Mouse (Mus musculus): ENCODE results near the gene Unc5a.
A peak's percentile ranks its signal among the peaks of the same experiment; 100 is the strongest.

The Unc5a gene

DNA sequence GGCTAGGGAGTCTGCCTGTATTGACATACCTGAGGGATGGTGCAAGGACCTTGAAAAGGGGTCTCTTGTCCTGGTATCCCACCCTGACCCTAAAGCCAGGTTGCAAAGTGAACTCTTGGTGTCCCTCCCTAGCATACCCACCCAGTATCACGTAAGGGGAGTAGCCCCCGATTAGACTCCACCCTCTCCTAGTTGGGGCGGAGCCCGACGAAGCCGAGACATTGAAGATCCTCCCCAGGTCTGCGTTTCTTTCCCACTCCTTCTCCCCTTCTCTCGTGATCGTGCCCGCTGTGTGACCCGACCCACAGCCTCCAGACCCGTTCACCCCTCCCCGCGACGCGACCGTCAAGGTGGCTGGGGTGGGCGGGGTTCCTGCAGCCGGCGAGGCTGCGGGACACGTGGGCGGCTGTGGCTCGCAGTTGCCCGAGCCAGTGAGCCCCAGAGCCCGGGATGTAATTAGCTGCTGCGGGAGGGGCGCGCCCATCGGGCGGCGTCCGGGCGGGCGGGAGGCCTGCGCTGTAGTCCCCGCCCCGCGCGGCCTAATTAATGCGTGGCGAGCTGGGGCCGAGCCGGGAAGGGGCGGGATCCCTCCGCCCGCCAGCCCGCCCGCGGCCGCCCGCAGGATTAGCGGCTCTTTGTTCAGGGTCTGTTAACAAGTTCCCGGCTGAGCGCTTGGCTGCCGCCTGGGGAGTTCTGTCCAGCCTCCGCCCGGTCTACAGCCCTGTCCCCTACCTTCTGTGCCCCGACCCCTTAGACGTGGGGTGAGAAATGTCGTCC is 6.7 kb downstream of the Unc5a start:
- peak; percentile 73 for DNase-seq (ENCODE audit: low read depth, low spot score)

DNA sequence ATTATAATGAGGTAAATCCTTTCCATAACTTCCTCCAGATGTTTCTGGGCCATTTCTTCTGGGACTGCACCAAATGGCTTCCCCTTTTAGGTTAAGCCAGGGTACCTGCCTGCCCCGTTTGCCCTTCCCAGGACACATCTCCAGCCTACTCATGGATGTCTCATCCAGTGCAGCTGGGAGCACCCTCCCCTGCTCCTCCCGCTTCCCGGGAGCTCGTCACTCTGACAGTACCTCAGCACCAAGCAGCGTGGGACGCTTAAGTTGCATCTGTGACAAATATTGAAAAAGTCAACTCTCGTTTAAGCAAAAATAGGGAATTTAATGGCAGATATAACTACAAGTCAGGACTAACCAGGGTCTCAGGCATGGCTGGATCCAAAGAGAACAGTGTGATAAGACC is 8.1 kb downstream of the Unc5a start:
- DNase-seq (ENCODE audit: low read depth, low spot score), result no peak

DNA sequence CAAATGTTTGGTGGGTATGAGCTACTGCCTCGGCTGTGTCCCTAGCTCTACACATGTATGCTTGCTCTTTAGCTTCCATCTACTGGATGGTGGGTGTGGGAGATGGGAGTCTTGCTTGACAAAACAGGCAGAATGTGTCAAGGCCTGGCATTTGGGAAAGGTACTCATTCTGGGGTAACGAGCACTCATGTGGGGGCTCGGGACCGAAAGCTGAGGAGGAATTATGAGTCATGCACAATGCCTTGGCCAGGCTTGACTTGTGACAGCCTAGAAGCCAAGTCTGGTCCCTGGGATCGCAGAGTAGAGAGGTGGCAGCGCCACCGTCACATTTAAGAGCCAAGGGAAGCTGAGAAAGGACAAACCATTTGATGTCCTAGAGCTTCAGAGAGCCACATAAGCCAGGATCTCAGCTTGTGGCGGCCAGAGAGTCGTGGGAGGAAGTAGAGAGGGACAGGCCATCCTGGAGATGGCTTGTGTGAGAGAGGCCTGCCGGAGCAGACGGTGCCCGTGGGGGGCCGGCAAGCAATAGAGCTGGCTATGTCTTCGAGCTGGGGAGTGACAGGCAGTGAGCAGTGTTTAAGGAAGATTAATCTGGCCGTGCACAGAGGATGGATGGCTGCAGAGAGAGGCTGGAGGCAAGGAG is 10.0 kb downstream of the Unc5a start:
- no peak for DNase-seq (ENCODE audit: low read depth, low spot score)

DNA sequence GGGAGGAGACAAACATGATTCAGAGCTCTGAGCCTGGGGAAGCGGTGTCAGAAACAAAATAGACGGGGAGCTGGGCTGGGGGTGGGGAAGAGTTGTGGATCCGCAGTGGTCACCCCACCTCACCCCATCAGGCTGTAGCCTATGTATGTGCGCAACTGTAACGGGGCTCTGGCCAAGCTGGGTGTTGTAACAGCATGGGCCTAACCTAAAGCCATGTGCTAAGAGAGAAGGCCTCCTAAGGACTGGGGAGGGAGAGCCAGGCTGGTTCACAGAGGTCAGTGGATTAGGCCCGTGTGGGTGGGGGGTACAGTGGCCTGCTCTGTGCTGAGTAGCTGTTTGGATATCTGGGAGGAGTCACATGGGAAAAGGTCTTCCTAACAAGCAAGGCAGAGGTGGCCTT is 10.6 kb downstream of the Unc5a start:
- DNase-seq (ENCODE audit: low read depth, low spot score), result no peak

DNA sequence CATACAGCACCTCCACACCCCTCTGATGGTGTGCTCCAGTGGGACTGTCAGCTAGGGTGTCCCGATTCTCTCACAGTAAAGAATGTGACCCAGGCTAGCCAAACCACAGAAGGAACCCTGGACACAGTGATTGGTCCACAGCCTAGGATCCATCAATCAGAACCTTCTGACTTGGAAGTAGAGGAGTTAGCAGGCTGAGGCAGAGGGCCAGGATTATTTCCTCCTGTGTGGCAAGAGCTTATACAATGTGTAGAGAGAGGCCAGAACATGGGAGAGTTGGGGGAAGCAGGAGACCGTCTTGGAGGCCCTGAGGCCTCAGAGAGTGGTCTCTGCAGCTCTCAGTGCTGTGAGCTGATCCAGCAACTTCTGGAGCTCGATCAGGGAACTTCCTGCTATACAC is 11.3 kb downstream of the Unc5a start:
- no peak for DNase-seq (ENCODE audit: low read depth, low spot score)

DNA sequence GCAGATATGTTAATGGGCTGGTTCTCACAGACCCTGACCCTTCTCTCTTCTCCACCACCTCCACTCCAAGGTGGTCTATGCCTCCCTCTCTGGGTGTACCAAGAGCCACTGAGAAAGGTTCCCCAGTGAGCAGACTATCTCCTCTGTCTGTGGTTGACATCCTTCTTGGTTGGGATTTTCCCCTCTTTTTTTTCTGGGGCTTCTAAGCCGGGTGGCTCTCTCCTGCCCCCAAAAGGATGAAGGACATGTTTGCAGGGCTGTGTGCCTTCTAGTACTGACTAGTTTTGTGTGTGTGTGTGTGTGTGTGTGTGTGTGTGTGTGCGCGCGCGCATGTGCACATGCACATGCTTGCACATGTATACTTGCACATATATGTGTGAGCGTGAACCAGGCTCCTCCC is 16.0 kb downstream of the Unc5a start:
- no peak for DNase-seq (ENCODE audit: low read depth, low spot score)

DNA sequence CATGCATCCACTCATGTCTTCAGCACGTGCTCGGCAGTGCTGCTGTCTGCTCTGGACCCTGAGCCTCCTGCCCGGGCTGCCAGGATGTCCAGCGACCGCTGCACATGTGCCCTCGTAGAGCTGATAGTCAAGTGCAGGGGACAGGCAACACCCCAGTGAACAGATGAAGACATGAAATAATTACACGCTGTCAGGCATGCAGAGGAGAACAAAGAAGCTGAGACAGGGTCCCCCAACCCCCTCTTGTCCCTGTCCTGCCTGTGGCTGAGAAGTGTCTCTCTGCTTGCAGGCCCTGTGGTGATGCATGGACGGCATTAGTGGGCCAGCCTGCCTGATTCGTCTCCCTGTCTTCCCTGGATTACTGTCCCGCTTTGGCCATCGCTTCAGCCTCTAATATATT is 18.3 kb downstream of the Unc5a start:
- no peak for DNase-seq (ENCODE audit: low read depth, low spot score)

DNA sequence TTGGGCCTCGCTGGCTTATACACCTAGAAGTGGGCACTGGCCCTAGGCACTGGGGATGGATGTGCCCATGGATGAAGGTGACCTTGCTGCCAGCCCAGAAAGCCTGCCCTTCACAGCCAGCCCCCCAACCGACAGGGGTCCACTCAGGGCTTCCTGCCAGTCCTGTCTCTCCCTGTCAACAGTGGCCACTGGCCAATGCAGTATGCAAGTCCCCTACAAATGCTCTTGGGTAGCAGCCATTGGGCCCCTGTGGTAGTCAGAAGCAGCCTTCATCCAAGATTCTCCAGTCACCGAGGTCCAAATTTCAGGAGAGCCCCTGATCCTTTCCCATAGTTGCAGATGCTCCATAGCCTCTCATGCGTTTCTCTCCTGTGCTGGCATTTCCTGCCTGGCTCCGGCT is 19.4 kb downstream of the Unc5a start:
- DNase-seq (ENCODE audit: low read depth, low spot score), result no peak

DNA sequence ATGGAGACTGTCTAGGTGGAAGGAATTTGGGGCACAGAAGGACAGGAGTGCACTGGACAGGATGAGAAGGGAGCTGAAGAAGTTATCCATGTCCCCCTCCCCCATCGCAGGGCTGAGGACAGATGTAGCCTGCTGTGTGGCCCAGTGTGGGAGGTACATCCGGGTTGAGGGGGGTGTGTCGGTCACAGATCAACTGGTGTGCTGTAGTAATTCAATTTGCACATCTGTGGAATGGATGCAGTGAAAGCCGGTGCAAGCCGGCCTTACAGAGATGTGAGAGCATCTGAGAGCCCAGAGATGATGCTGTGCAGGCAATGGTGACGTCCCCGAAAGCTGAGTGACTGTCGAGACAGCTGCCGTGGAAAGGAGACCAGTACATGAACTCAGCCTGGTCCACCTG is 20.3 kb downstream of the Unc5a start:
- no peak for DNase-seq (ENCODE audit: low read depth, low spot score)

DNA sequence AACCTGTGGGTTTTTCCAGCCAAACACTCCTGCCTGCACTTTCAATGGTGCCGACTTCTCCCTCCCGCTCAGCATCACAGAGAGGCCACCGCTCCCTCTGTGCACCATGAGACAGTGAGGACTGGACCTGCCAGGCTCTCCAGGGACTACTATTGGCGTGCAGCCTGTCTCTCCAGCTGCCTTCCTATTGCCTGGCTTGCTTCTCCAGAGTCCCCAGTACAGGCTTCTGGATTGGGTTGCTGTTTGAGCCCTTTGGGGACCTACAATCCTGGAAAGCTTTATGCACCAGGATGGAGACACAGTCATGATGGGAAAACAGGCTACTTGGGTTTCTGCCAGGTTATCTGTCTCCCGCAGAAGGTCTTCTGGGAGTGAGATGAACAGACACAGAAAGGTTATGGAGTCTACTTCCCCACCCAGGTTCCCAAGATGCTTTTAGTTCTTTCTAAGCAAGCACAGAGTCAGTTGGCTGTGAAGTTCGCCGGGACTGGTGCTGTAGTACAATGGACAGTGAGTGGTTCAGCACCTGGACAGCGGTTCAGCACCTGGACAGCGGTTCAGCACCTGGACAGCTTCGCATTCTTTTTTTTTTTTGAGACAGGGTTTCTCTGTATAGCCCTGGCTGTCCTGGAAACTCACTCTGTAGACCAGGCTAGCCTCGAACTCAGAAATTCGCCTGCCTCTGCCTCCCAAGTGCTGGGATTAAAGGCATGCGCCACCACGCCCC is 21.5 kb downstream of the Unc5a start:
- no peak for DNase-seq (ENCODE audit: low read depth, low spot score)

DNA sequence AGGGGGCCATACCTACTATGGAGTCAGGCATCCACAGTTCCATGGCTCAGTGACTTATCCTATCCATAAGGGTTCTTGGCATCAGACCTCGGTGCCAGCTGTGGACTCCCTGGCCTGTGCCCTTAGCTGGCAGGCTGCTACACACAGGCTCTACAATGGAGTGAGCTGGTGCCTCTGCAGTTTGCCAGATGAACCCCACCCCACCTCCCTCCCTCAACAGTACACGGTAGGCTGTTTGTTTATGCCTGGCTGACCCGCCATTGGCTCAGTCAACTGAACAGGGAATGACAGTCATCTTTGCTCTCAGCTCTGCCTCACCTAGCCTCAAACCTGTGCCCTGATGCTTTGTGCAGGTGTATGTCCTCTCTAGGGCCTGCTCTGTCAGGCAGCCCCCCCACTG is 26.3 kb downstream of the Unc5a start:
- no peak for DNase-seq (ENCODE audit: low read depth, low spot score)

DNA sequence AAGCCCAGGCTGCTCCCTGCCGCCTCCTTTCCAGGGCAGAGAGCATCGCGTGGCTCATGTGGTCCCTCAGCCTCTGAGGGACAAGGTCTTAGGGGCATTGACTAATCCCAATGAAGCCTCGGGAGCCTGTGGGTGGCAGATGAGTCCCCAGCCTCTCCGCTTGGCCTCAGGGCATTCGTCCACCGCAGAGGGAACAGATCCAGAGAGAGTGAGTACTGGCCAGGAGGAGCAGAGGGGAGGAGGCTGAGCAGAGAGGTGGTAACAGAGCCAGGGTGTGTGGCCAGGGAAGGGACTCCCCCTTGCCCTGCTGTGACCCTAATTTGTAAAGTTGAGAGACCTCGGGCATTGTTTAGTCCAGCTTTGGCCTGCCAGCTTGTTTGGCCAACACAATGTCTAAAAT is 29.6 kb downstream of the Unc5a start:
- DNase-seq (ENCODE audit: low read depth, low spot score), result no peak

DNA sequence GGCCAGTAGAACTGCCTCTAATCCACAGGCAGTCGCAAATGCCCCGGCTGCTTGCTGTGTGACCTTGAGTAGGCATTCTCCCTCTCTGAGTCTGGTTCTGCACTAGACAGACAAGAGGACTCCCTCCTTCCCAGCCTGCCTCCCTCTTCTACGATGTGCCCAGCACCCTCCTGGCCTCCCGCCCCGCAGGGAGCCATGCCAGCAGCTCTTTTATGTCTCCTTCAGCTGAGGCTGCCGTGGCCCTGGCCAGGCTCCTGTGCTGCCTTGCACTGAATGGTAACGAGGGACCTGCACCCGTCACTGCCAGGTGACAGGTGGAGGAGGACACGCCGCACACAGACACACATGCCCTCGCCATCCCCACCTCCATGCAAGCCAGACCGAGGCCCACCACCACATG is 31.7 kb downstream of the Unc5a start:
- DNase-seq (ENCODE audit: low read depth, low spot score), result no peak

DNA sequence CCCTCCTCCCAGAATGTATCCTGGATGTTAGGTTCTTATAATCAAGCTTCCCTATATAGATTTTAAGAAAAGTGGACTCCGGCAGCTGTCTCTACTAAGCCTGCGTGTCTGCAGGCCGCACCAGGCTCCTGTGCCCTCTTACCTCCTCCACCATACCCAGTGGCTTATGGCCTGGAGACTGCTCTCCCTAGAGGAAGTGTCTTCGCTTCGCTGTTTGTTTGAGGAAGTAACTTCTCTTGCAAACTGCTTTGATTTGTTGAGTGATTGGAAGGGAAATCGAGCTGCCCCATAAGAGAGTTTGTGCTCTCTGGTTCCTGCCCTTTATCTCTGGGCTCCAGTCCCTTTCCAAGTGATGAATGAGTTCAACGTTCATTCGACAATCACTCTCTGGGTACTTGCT is 33.8 kb downstream of the Unc5a start:
- DNase-seq (ENCODE audit: low read depth, low spot score), result no peak

DNA sequence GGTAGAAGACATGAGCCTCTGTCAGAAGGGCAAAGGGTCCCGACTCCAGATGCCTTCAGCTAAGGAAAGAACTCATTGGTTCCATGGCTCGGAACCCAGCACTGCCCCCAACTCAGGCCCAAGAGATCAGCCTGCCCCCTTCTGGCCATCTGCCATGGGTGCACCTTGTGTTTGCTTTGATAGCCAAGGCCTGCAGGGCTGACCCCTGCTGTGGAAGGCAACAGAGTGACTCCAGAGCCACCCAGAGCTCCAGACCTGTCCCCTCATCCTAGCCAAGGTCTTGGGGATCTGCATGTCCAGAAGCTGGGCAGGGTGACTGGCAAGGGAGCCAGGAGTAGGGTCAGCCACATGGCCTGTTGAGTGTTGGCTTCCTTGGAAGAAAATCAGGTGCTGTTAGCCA is 34.4 kb downstream of the Unc5a start:
- no peak for DNase-seq (ENCODE audit: low read depth, low spot score)

DNA sequence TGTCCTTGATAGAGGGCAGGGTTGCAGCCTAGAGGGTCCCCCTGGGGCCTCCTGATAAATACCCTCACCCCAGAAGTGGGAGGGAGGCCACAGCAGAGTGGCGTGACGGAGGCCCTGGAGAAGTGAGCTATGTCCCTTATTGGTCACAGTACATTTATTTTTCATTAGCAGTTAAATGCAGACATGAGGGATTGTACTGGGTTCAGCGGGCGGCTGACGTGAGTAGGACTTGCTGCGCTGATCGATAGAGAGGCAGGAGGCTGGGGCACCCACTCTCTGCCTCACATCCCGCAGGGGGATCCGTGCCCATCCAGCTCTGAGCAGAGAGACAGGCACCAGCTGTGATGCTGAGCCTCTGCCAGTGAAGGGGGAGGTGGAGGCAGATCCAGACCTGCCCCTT is 38.2 kb downstream of the Unc5a start:
- DNase-seq (ENCODE audit: low read depth, low spot score), result no peak

DNA sequence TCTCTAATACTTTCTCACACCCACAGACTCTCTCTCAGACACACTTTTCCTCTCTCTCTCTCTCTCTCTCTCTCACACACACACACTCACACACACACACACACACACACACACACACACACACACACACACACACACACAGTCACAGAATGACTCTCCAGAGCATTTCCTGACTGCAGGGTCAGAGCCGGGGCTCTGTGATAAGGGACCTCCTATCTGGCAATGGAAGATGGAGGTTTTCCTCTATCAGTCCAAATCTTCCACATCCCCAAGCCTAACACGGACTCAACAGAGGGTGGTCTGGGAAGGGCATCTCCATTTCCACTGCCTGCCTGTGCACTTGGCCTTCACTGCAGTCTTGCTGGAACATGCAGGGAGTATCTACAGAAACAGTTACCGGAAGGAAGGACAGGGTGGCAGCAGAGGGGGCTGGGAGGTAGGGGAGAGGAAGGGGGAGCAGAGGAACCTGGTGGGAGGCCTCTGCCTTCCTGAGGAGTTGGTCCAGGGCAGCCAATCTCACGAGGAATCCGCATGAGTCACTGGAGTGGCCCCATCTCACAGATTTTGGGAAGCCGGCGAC is 39.1 kb downstream of the Unc5a start:
- DNase-seq (ENCODE audit: low read depth, low spot score), result no peak

DNA sequence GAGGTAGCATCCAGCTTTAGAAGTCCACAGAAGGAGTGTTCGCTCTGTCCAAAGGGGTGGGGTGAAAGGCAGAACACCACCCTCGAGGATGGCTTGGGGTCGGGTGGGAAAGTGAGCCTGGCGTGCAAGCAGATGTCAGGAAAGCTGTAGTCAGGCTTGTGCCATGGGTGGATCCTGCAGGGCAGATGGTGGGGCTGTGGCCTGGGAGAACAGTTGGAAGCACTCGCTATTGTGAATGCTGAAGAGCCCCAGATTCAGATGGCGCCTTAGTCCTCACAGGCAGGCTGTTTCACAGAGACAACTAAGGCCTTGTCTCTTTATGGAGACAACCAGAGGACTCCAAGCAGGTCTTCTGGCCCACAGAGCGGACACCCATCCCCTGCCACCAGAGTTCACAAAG is 43.0 kb downstream of the Unc5a start:
- no peak for DNase-seq (ENCODE audit: low read depth, low spot score)

DNA sequence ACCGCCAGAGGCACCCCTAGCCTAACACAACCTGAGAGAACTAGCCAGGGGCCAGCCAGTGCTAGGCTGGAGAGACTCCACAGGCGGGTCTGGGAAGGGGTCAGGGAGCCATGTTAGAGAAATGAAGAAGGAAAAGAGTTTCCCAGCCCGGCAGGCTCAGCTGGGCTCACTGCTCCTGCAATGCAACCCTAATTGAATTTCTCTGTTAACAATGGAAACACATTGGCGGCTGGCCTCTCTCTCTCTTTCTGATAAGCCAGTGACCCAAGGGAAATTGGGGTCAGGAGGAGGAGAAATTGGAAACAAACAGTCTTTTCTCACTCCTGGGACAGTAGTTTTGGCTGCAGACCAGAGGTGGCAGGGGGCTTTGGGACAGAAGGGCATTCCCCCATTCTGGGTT is 45.4 kb downstream of the Unc5a start:
- DNase-seq (ENCODE audit: low read depth, low spot score), result no peak

DNA sequence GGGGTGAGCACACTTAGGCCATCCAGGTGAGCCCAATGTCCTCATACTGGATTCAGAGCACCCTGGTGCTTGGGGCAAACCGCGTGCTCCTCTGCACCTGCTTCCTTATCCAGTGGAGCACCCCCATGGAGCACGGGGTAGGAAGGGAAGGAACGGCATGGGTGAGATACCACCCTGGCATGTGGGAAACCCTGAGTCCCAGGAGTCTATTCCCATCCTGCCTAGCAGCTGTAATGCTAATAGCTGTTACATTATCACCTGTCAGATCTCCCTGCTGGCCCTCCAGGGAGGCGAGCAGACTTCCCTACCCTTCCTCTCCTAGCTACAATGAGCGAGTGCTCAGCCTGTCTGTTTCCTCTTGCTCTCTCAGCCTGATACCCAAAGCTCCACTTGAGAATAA is 46.0 kb downstream of the Unc5a start:
- DNase-seq (ENCODE audit: low read depth, low spot score), result no peak

DNA sequence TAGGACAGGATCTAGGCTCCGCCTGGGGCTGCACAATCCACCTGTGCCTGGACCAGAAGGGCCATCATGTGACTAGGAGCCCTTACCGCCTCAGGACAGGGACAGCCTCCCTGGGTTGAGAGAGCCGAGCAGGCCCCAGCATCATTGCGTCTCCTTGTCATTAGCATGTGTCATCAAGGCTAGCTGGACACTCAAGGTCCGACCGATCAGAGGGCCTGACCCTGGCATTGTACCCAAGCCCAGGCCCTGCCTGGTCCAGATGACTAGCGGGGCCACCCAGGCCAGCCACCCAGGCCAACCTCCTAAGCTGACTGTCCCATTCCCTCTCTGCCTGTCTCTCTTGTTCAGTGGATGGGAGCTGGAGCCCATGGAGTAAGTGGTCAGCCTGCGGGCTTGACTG is 48.4 kb downstream of the Unc5a start:
- no peak for DNase-seq (ENCODE audit: low read depth, low spot score)

DNA sequence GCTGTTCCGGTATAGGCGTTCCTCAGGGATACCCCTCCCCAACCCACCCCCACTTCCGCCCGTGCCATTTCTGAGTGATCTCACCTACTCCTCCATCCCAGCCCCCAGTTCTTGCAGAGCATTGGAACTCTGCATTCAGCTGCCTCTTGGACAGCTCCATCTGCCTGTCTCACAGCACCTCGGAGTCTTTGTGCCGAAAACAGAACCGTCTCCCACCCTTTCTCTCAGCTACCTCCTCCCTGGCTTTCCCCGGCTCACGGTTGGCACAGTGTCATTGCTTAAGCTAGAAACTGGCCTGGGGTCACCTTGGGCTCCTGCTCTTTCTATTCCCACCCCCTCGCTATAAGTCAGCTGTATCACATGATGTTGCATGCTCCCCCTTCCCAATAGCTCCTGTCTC is 51.2 kb downstream of the Unc5a start:
- DNase-seq (ENCODE audit: low read depth, low spot score), result no peak

DNA sequence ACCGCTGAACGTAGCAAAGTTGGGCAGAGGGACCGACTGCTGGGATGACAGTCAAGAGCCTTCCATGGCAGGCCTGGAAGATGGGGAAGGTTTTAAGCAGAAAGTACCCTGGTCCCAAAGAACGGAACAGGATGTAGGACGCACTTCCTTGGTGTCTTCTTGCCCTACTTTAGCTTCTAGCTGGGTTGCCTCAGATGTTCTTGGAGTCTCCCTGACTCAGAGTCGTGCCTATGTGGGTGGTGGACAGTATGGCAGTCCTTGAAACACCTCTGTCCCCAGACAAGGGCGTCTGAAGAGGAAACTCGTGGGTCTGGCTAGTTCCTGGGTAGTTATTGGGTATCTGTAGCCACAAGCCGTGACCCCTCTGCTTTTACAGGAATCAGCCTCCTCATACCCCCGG is 52.9 kb downstream of the Unc5a start:
- DNase-seq (ENCODE audit: low read depth, low spot score), result no peak

All from retina, adult 2 months (tissue).